Mouse (Mus musculus) forebrain, embryonic 16.5 days (tissue): ENCODE data around the gene Erp29. TPM values are rescaled to one million over a fixed set of nuclear protein-coding genes. Genes with fewer than 3 reads are reported as not detected.

Experiments used
- ATAC-seq: fragments of 200-750 bp; cut with Nextera tagmentation; 2 replicates; pipeline ENCODE4 v1.8.0; 2017; ENCODE audit warnings: mild to moderate bottlenecking, moderate library complexity
- H3K27ac ChIP-seq: fragments of 300-500 bp; sonication (generic); 2 replicates; pipeline ENCODE4 v1.5.1; 2014; ENCODE audit warnings: low read length, control low read depth
- H3K27me3 ChIP-seq: fragments of 300-500 bp; sonication (generic); replicated peaks from 2 replicates; pipeline ENCODE4 v1.6.1; 2014; ENCODE audit warnings: low read length; ENCODE audit not compliant: control insufficient read depth, insufficient read depth
- H3K36me3 ChIP-seq: fragments of 300-500 bp; sonication (generic); 2 replicates; pipeline ENCODE4 v1.6.1; 2014; ENCODE audit not compliant: control insufficient read depth, insufficient read depth
- H3K4me1 ChIP-seq: fragments of 300-500 bp; sonication (generic); replicated peaks from 2 replicates; pipeline ENCODE4 v1.6.1; 2014; ENCODE audit warnings: low read length; ENCODE audit not compliant: control insufficient read depth, insufficient read depth
- H3K4me2 ChIP-seq: fragments of 300-500 bp; sonication (generic); 2 replicates; pipeline ENCODE4 v1.6.1; 2014; ENCODE audit warnings: mild to moderate bottlenecking, low read length, control low read depth
- H3K4me3 ChIP-seq: fragments of 300-500 bp; sonication (generic); replicated peaks from 2 replicates; pipeline ENCODE4 v1.5.1; 2014; ENCODE audit warnings: mild to moderate bottlenecking, low read length, control low read depth
- H3K9ac ChIP-seq: fragments of 300-500 bp; sonication (generic); replicated peaks from 2 replicates; pipeline ENCODE4 v1.6.1; 2014; ENCODE audit warnings: low read depth, low read length, control low read depth
- H3K9me3 ChIP-seq: fragments of 300-500 bp; sonication (generic); 2 replicates; pipeline ENCODE4 v1.6.1; 2016; ENCODE audit warnings: low read length; ENCODE audit not compliant: control insufficient read depth
- WGBS: fragments of 180-500 bp; shearing (Covaris S2); extraction: QIAGEN DNeasy Blood & Tissue Kit; methylation state at CpG from one replicate; pipeline ENCODE4 v1.1.7; 2014; 5-methylcytosine and 5-hydroxymethylcytosine counted together
- polyA plus RNA-seq: library from polyadenylated mRNA; unstranded; fragments of >200 nt; fragmentation: Nextera tagmentation; extraction: Ambion mirVana; gene quantifications from 2 replicates; pipeline ENCODE4 v1.2.1, GENCODE M21; 2015

The Erp29 gene
- polyA plus RNA-seq, 1 experiment from 2014 or later, result 159 TPM

- no peaks in the 10 kb centered on the region for H3K27me3 ChIP-seq
- H3K4me3 ChIP-seq, result peak overlapping the region; percentile 86
- H3K4me1 ChIP-seq, result peaks cover 25% of the 10 kb centered on the region
- H3K9ac ChIP-seq, result peak overlapping the region; percentile 79
- H3K36me3 ChIP-seq, result no peaks in the 10 kb centered on the region
- 34% methylated on average over 22 of the region's 22 CpGs for WGBS
- H3K4me2 ChIP-seq, result peak overlapping the region; percentile 70
- no peak overlapping the region for H3K27ac ChIP-seq
- ATAC-seq, result no peak
- H3K9me3 ChIP-seq, result no peaks in the 10 kb centered on the region
Observed at GRCm38 (mm10) chr5:121386120-121386909, 66.0 kb downstream of the Erp29 start.

GRCm38 (mm10) chr5:121385461-121386119 lies 66.7 kb downstream of the Erp29 start, which contains the start of gene Trafd1:
TSS of gene Trafd1 (minus strand) at chr5:121385632.
- Histone ChIP-seq H3K9me3 (no peaks in the 10 kb centered on the region), H3K9ac (peak within 1 kb of the TSS; percentile 79), H3K4me2 (peak within 1 kb of the TSS; percentile 70), H3K4me3 (peak within 1 kb of the TSS; percentile 86), H3K27me3 (no peaks in the 10 kb centered on the region), H3K27ac (peak within 1 kb of the TSS; percentile 80), H3K4me1 (peaks cover 25% of the 10 kb centered on the region), H3K36me3 (peaks cover 7% of the 10 kb centered on the region)
- under 1% methylated on average over 29 of the region's 45 CpGs for WGBS
- ATAC-seq, result peak; percentile 96

- Histone ChIP-seq H3K4me2 (peak overlapping the region; percentile 70), H3K4me1 (peaks cover 25% of the 10 kb centered on the region), H3K4me3 (peak overlapping the region; percentile 86), H3K27me3 (no peaks in the 10 kb centered on the region), H3K9me3 (no peaks in the 10 kb centered on the region), H3K9ac (peak overlapping the region; percentile 79), H3K36me3 (peaks cover 10% of the 10 kb centered on the region), H3K27ac (peak overlapping the region; percentile 80)
- ATAC-seq, result peak; percentile 61
- WGBS, result 1% methylated on average over 44 of the region's 47 CpGs
Observed at GRCm38 (mm10) chr5:121384757-121385460, 67.4 kb downstream of the Erp29 start.

GRCm38 (mm10) chr5:121383857-121384756 lies 68.2 kb downstream of the Erp29 start:
- Histone ChIP-seq H3K4me3 (peak overlapping the region; percentile 86), H3K27ac (no peak overlapping the region; the same call in 1 of the 2 replicates), H3K27me3 (no peaks in the 10 kb centered on the region), H3K36me3 (peaks cover 10% of the 10 kb centered on the region), H3K4me1 (peaks cover 25% of the 10 kb centered on the region), H3K9ac (peak overlapping the region; percentile 79), H3K4me2 (peak overlapping the region; percentile 70), H3K9me3 (no peaks in the 10 kb centered on the region)
- no peak for ATAC-seq
- WGBS, result 27% methylated on average over 10 of the region's 10 CpGs

- ATAC-seq, result no peak
- Histone ChIP-seq H3K27ac (no peak overlapping the region), H3K9ac (no peak overlapping the region), H3K4me1 (peaks cover 21% of the 10 kb centered on the region), H3K4me2 (no peak overlapping the region), H3K4me3 (no peak overlapping the region), H3K9me3 (no peaks in the 10 kb centered on the region), H3K36me3 (peaks cover 28% of the 10 kb centered on the region), H3K27me3 (no peaks in the 10 kb centered on the region)
- WGBS, result 97% methylated on average over 2 of the region's 2 CpGs
Observed at GRCm38 (mm10) chr5:121380692-121381091, 71.6 kb downstream of the Erp29 start.

- WGBS, result 92% methylated on average over 13 of the region's 13 CpGs
- no peak overlapping the region for H3K4me2 ChIP-seq
- H3K4me1 ChIP-seq, result peaks cover 13% of the 10 kb centered on the region
- H3K4me3 ChIP-seq, result no peak overlapping the region
- H3K9ac ChIP-seq, result no peak overlapping the region
- H3K27ac ChIP-seq, result no peak overlapping the region
- H3K36me3 ChIP-seq, result peaks cover 43% of the 10 kb centered on the region
- no peaks in the 10 kb centered on the region for H3K9me3 ChIP-seq
- no peaks in the 10 kb centered on the region for H3K27me3 ChIP-seq
- no peak for ATAC-seq
Observed at GRCm38 (mm10) chr5:121378678-121379256, 73.5 kb downstream of the Erp29 start.

Other genes with a start within 250 kb of the Erp29 start
- 361 and 392 TPM in 2 replicates for gene Rpl6, start 248.0 kb downstream of the Erp29 start, polyA plus RNA-seq
- gene Hectd4, start 232.3 kb downstream of the Erp29 start, polyA plus RNA-seq, result 18.2 and 20.1 TPM in 2 replicates
- gene Trafd1, start 66.9 kb downstream of the Erp29 start, polyA plus RNA-seq, result 146 and 149 TPM in 2 replicates
- gene Naa25, start 54.6 kb downstream of the Erp29 start, polyA plus RNA-seq, result 61.7 and 66.8 TPM in 2 replicates
- 1.2 and 1.9 TPM in 2 replicates for gene Tmem116, start 613 bp downstream of the Erp29 start, polyA plus RNA-seq
- 0.08 TPM in 1 of 2 replicates, not detected in the other for gene Adam1b, start 50.9 kb upstream of the Erp29 start, polyA plus RNA-seq
- 3.4 and 4.9 TPM in 2 replicates for gene Adam1a, start 93.0 kb upstream of the Erp29 start, polyA plus RNA-seq
- gene Gm42878, start 93.0 kb upstream of the Erp29 start, polyA plus RNA-seq, result not detected in 2 replicates
- 66.8 and 67.8 TPM in 2 replicates for gene Mapkapk5, start 93.4 kb upstream of the Erp29 start, polyA plus RNA-seq
- gene Aldh2, start 141.3 kb upstream of the Erp29 start, polyA plus RNA-seq, result 99.2 and 102 TPM in 2 replicates
- 1.1 and 1.2 TPM in 2 replicates for gene Acad12, start 166.4 kb upstream of the Erp29 start, polyA plus RNA-seq
- 0.71 and 1.5 TPM in 2 replicates for gene Acad10, start 208.0 kb upstream of the Erp29 start, polyA plus RNA-seq
- gene Brap, start 208.1 kb upstream of the Erp29 start, polyA plus RNA-seq, result 51.5 and 55.5 TPM in 2 replicates